Mouse (Mus musculus) heart, adult 2 months (tissue): ENCODE data around the gene Tbc1d30. TPM values are rescaled to one million over a fixed set of nuclear protein-coding genes. Genes with fewer than 3 reads are reported as not detected.

ENCODE experiments used
- DNase-seq, 2 experiments: peaks; one replicate each; pipeline ENCODE4 v3.0.0; 2021
- H3K27ac ChIP-seq: fragments of 200-600 bp; 2 replicates; pipeline ENCODE4 v1.8.1; 2022
- H3K27me3 ChIP-seq: fragments of 200-500 bp; 2 replicates; pipeline ENCODE4 v1.6.1; 2012; ENCODE audit warnings: mild to moderate bottlenecking, low read length, inconsistent platforms, mixed read lengths; ENCODE audit not compliant: control insufficient read depth, insufficient read depth
- H3K36me3 ChIP-seq: fragments of 200-500 bp; 2 replicates; pipeline ENCODE4 v1.6.1; 2012; ENCODE audit warnings: low read length, inconsistent platforms; ENCODE audit not compliant: control insufficient read depth, insufficient read depth
- H3K4me1 ChIP-seq: fragments of 200-500 bp; 2 replicates; pipeline ENCODE4 v1.6.1; 2011; ENCODE audit warnings: low read length; ENCODE audit not compliant: control insufficient read depth, insufficient read depth
- H3K4me3 ChIP-seq: fragments of 200-600 bp; 2 replicates; pipeline ENCODE4 v1.8.1; 2022
- H3K79me2 ChIP-seq: fragments of 200-500 bp; replicated peaks from 2 replicates; pipeline ENCODE4 v1.6.1; 2012; ENCODE audit warnings: mild to moderate bottlenecking, inconsistent platforms, low read length, moderate library complexity, mixed read lengths; ENCODE audit not compliant: control insufficient read depth, insufficient read depth
- H3K9ac ChIP-seq: fragments of 200-500 bp; 2 replicates; pipeline ENCODE4 v1.6.1; 2012; ENCODE audit warnings: low read depth, mild to moderate bottlenecking, control low read depth, inconsistent platforms, low read length, mixed read lengths
- CTCF ChIP-seq: fragments of 200-600 bp; IDR thresholded peaks from 2 replicates; pipeline ENCODE4 v1.8.1; 2022; ENCODE audit warnings: antibody characterized with exemption, mild to moderate bottlenecking, moderate library complexity
- EP300 ChIP-seq: fragments of 200-500 bp; IDR thresholded peaks from 2 replicates; pipeline ENCODE4 v1.6.1; 2011; ENCODE audit warnings: low read depth, low read length, control low read depth; ENCODE audit not compliant: insufficient read depth
- POLR2A ChIP-seq: fragments of 200-500 bp; IDR thresholded peaks from 2 replicates; pipeline ENCODE4 v1.6.1; 2011; ENCODE audit warnings: mild to moderate bottlenecking, low read depth, low read length, control low read depth; ENCODE audit not compliant: insufficient read depth
- WGBS: fragments of 180-500 bp; shearing (Covaris S2); methylation state at CpG from one replicate; pipeline ENCODE4 v1.1.7; 2018; 5-methylcytosine and 5-hydroxymethylcytosine counted together
- intact Hi-C: fragments of 180-260 bp; cut with DNase I; formaldehyde crosslinking; loops from one replicate; pipeline ENCODE4 v1.15.1; 2025
- polyA plus RNA-seq: library from polyadenylated mRNA; depleted of rRNA; stranded (reverse); fragments of >200 nt; gene quantifications from 2 replicates; pipeline ENCODE4 v1.2.3, GENCODE M21; 2012
- total RNA-seq, 2 experiments: library from RNA; stranded (reverse); gene quantifications; 2 replicates each; pipeline ENCODE4 v1.2.3; 2021

Tbc1d30 gene
- total and polyA plus RNA-seq, 3 experiments: 0.61 to 1.9 (median 1.8) TPM

- Histone ChIP-seq H3K4me3 (no peak overlapping the region), H3K79me2 (no peaks in the 10 kb centered on the region), H3K4me1 (no peaks in the 10 kb centered on the region), H3K27me3 (no peaks in the 10 kb centered on the region), H3K27ac (no peak overlapping the region), H3K36me3 (no peaks in the 10 kb centered on the region), H3K9ac (no peak overlapping the region)
- 82% methylated on average over 10 of the region's 10 CpGs for WGBS
- intact Hi-C loops: no loop called here
- no peak for DNase-seq
- no peak for TF ChIP-seq CTCF
- TF ChIP-seq POLR2A: no peak
- no peak for TF ChIP-seq EP300
Measured at GRCm38 (mm10) chr10:121242596-121242995, 108.5 kb downstream of the Tbc1d30 start.

GRCm38 (mm10) chr10:121239065-121239464 is 112.0 kb downstream of the Tbc1d30 start:
- TF ChIP-seq EP300 (no peak), POLR2A (no peak), CTCF (no peak)
- Histone ChIP-seq H3K9ac (no peak overlapping the region), H3K79me2 (no peaks in the 10 kb centered on the region), H3K27ac (no peak overlapping the region), H3K4me3 (no peak overlapping the region), H3K4me1 (no peaks in the 10 kb centered on the region), H3K27me3 (no peaks in the 10 kb centered on the region), H3K36me3 (no peaks in the 10 kb centered on the region)
- no peak for DNase-seq
- intact Hi-C loops: no loop called here
- WGBS: 89% methylated on average over 10 of the region's 10 CpGs

- Histone ChIP-seq H3K27me3 (no peaks in the 10 kb centered on the region), H3K79me2 (no peaks in the 10 kb centered on the region), H3K4me1 (no peaks in the 10 kb centered on the region), H3K36me3 (no peaks in the 10 kb centered on the region), H3K9ac (no peak overlapping the region), H3K4me3 (no peak overlapping the region), H3K27ac (no peak overlapping the region)
- TF ChIP-seq POLR2A (no peak), CTCF (no peak), EP300 (no peak)
- intact Hi-C loops: no loop called here
- 89% methylated on average over 16 of the region's 16 CpGs for WGBS
- DNase-seq: no peak
Measured at GRCm38 (mm10) chr10:121238551-121238950, 112.5 kb downstream of the Tbc1d30 start.

GRCm38 (mm10) chr10:121237377-121237776 is 113.7 kb downstream of the Tbc1d30 start:
- no peak for DNase-seq
- Histone ChIP-seq H3K9ac (no peak overlapping the region), H3K36me3 (no peaks in the 10 kb centered on the region), H3K4me1 (no peaks in the 10 kb centered on the region), H3K79me2 (no peaks in the 10 kb centered on the region), H3K4me3 (no peak overlapping the region), H3K27ac (no peak overlapping the region), H3K27me3 (no peaks in the 10 kb centered on the region)
- intact Hi-C loops: no loop called here
- 76% methylated on average over 5 of the region's 5 CpGs for WGBS
- TF ChIP-seq CTCF: no peak
- TF ChIP-seq POLR2A: no peak
- no peak for TF ChIP-seq EP300

DNA sequence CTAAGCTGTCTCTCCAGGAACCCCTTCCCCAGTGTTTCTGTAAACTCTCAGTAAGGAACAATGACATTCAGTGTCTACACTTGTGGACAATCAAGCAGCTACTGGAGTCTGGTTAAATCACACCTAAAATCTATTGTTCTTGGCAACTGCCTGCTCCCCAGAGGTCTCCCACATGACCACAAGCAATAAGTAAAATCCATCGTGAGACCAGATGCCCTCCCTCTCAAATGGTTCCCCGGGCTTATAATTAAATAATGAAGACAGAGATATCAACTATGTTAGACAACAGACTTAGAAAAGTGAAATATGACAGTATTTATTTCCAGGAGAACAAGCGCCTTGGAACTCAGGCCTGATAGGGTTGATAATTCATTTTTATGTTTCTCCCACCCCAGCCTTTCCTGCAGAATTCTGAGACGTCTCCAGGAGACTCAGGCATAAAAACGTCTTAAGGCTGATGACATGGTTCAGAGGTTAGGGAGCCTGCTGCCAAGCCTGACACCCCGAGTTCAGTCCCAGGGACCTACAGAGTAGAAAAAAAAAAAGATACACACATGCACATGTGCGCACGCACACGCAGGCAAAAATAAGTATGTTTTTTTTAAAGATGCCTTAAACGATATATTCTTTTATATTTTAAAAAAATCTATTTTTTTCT is 115.8 kb downstream of the Tbc1d30 start:
- Histone ChIP-seq H3K4me3 (no peak overlapping the region), H3K27ac (no peak overlapping the region), H3K9ac (no peak overlapping the region), H3K27me3 (no peaks in the 10 kb centered on the region), H3K79me2 (no peaks in the 10 kb centered on the region), H3K36me3 (no peaks in the 10 kb centered on the region), H3K4me1 (no peaks in the 10 kb centered on the region)
- no peak for TF ChIP-seq EP300
- 65% methylated on average over 10 of the region's 10 CpGs for WGBS
- no peak for DNase-seq
- intact Hi-C loops: no loop called here

GRCm38 (mm10) chr10:121234476-121234875 is 116.6 kb downstream of the Tbc1d30 start:
- Histone ChIP-seq H3K4me1 (no peaks in the 10 kb centered on the region), H3K9ac (no peak overlapping the region), H3K27ac (no peak overlapping the region), H3K36me3 (no peaks in the 10 kb centered on the region), H3K27me3 (no peaks in the 10 kb centered on the region), H3K79me2 (no peaks in the 10 kb centered on the region), H3K4me3 (no peak overlapping the region)
- intact Hi-C loops: no loop called here
- WGBS: 74% methylated on average over 3 of the region's 3 CpGs
- no peak for DNase-seq
- no peak for TF ChIP-seq EP300
- no peak for TF ChIP-seq POLR2A
- TF ChIP-seq CTCF: no peak
